Mouse (Mus musculus) spleen, adult 2 months (tissue): ENCODE data around the gene Wfs1.

Experiments used
- CTCF ChIP-seq: fragments of 200-500 bp; IDR thresholded peaks from 2 replicates; pipeline ENCODE4 v1.5.1; 2011; ENCODE audit warnings: mild to moderate bottlenecking, inconsistent platforms; ENCODE audit not compliant: insufficient read depth, insufficient read length, insufficient replicate concordance; ENCODE audit errors: extremely low read depth
- POLR2A ChIP-seq: fragments of 200-500 bp; IDR thresholded peaks from 2 replicates; pipeline ENCODE4 v1.6.1; 2011; ENCODE audit warnings: low read depth, low read length, inconsistent platforms

DNA sequence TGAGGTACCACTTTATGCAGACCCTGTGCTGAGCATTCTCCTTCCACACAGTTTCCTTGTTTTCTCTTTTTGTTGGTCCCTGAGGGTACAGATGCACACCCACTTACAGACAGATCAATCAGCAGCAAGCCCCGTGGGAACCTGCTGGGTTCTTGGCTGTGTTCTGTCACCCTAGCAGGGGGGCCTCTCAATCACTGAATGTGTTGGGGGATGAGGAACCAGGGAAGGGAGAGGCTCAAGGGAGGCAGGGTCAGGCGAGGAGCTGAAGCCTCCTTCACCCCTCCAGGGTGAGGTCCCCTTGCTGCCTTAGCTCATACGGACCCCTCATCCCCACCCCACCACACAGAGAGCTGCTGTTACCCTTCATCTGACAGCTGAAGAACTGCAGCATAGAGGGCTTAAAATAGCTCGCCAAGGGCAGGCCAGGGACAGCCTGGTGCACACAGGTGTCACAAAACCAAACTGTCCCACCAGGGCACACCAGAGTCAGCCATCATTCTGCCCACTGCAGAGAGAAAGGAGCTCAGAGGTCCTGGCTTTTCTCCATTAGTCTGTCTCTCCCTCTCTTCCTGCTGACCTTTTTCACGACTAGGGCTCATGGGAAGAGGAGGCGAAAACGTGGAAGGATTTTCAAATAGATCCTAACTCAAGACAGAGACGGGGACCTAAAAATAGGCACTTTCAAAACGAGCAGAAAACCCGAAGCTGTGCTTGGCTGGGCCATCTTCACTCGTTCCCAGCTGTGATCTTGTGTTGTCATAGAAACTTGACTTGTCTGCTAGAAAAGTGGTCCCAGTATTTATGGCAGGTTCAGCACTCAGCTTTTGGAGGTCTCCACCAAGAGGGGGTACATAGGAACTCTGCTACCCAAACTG lies 64.9 kb downstream of the Wfs1 start:
- TF ChIP-seq CTCF (no peak), POLR2A (no peak)
